Mouse (Mus musculus) brain, adult 2 months (tissue): Measurements from ENCODE around the gene Ctsr.
"Not testable (repeated sequence)": the region's sequence is repeated elsewhere in the genome, so short reads cannot be mapped to it uniquely, and the experiment has no call there.

Experiments used
- DNase-seq: peaks from one replicate; pipeline ENCODE4 v3.0.0; 2011; ENCODE audit warnings: low read depth, low spot score

The Ctsr gene

GRCm38 (mm10) chr13:61164156-61164555, at the start of gene Ctsr:
TSS of gene Ctsr (minus strand) at chr13:61164256.
- DNase-seq: no peak

DNA sequence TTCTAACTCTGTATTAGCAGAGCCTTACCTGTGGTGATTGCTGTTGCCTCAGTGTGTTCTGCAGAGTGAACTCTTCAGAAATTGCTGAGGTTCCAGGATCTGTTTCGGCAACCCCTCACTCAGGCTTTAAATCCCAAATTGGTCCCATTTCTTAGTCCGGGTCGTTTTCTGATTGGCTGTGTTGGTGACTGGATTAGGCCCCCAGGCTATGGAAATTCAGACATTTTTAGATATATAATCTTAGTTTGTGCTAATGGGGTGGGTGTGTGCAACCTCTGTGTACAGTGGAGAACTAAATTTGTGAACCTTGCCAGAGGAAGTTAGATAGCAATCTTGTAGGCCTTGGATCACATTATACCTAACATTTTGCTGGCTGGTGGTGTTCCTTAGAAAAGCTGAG, 39.3 kb upstream of the Ctsr start, which contains the start of gene Cts6:
Cts6 (minus strand) TSS at position 101 of the 400 bp plus-strand sequence.
- DNase-seq: no peak

DNA sequence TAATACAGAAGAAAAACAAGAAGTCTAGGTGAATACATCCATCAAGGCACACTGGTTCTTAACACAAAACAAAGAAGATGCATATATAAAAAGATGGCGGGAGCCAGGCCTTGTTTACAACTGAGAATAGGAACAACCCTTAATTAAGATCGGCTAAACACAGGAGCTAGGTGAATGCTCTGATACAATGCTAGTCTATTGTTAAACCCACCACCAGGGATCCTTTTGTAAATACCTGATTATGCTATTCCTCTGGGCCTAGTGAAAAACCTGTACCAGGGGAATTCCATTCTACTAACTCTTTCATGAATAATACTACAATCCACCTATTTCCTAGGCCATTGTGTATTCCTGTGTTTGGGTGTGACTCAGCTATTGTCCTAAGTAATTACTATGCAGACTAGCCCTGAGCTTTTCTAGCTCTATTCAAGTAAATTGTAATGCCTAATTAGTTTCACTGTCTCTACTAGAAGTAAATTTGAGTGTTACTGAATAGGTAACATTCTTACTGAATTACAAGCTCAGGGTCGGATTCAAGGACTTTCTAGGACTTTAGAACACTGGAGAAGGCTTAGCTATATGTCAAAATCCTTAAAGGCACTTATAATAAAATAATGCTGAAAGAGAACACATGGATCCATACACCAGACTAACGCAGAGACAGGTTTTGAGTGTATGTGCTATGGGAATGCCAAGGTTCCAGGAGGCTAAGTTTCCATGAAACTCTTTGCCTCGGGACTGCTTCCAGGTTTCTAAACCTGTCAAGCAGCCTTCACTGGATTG, 21.3 kb upstream of the Ctsr start:
- DNase-seq: not testable (repeated sequence)

- no peak for DNase-seq
These were observed 566 bp upstream of the Ctsr start for GRCm38 (mm10) chr13:61164622-61165021.
